Mouse (Mus musculus) right cerebral cortex, postnatal 4 days (tissue): ENCODE data around the gene Csk.

ENCODE experiments used
- DNase-seq: peaks from one replicate; pipeline ENCODE4 v3.0.0-alpha.2; 2022

Gene Csk

DNA sequence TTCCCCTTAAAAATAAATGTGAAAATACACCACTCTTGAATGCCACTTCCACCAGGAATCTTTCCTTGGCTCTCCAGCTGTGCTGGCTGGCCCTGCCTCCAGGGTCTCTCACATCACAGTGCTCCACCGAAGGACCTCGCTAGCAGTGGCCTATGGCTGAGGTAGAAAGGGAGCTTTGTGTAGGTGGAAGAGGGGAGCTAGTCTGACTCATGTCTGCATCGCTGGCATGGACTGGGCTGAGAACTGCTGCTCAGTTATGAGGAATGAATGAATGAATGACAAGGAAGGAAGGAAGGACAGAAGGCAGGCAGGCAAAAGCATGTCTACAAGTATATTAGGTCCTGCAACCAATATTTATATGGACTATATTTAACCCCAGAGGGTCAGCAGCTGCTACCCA is 16.2 kb downstream of the Csk start:
- no peak for DNase-seq

DNA sequence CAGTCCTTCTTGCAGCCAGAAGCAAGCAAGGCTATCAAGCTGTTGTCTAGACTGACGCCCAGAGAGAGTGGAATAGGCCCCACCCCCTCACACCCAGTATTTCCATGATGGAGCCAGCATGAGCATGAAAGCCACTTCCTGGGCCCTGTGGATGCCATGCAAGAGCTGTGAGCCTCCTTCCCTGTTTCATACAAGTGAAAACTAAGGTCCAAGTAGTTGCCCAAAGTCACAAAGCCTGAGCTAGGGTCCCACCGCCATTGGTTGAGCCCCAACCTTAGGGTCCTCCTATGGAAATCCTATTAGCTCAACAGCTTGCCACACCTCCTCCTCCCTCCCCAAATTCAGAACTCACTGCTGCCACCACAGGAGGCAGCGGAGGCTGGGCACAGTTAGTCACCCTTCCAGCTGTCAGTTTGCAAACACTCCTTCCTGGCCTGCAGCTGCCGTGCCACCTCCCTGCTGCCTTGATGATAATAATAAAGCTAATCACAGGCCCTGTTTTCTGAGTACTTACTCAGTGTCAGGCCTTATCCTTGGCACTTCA is 19.9 kb downstream of the Csk start:
- no peak for DNase-seq

DNA sequence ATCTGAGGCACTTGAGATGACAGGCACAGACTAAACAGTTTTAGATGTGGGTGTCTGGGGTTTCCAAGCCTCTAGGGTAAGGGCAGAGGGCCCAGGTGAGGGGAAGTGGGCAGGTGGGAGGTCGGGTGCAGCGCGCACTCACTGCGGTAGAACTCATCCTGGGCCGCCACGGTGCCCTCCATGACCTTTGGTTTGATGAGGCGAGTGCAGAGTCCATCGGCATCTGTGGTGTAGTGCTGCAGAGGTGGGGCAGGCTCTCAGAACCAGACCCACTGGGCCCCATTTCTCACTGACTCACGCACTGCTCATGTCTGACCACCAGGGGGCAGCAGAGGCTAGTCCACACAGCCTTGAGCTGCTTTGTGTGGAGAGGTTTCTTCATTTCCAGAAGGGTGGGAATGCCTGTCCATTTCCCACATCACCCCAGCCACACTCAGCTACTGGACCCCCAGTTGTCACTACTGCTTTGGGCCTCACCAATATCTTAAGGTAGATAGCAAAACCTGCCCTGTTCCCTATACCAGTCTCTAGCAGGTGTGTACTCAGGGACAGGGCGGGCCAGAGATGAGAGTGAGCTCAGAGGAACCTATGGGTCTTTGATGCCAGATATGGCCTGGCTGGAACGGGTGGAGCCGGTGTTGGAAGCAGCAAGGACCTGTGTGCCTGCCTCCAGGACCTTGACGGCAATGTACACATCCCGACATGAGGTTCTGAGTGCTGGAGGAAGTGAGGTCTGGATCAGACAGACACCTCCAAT is 24.1 kb downstream of the Csk start:
- DNase-seq: peak; percentile 91

DNA sequence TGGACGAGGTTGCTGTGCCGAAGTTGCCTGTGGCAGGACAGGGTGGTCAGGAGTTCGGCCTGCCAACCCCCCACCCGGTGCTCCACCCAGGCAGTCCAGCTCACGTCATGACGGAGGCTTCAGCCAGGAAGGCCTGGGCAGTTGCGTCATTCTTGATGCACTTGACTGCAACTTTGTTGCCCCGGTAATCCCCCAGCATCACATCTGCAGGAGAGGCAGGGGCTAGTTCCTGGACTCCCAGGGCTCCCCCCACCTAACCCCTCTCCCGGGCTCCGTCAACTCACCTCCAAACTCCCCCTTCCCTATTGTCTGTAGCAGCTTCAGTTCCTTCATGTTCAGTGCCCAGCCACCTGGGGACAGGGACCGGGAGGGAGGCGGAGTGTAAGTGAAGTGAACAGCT is 24.7 kb downstream of the Csk start:
- no peak for DNase-seq

DNA sequence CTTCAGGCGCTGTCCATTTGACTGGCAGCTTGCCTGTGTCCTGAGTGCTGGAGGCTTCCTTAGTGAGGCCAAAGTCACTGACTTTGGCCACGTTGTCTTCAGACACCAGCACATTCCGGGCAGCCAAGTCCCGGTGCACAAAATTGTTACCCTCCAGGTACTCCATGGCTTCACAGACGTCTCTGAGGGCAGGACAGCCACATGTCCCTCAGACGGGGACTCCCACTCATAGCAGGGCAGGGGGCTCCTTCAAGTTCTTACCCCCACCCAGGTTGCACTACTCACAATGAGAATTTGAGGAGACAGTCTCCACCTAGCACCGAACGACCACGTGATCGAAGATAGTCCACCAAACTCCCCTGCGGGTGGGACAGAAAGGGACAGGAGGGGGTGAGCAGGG is 25.5 kb downstream of the Csk start:
- no peak for DNase-seq

DNA sequence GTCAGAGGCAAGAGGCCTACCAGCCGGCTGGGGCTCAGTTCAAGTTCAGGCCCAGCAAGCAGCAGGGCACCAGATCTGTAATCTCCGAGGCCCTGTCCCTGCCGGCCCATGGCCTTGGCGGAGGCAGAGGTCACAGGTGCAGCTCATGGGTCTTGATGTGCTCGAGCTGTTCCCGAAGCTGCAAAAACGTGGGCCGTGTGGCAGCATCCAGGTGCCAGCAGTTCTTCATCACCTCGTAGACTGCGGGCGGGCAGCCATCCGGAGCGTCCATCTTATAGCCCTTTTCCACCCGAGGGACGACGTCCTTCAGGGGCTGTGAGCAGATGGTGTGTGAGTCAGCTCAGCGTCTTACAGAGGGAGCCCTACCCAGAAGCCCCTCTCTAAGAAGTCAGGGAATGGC is 26.2 kb downstream of the Csk start:
- no peak for DNase-seq

DNA sequence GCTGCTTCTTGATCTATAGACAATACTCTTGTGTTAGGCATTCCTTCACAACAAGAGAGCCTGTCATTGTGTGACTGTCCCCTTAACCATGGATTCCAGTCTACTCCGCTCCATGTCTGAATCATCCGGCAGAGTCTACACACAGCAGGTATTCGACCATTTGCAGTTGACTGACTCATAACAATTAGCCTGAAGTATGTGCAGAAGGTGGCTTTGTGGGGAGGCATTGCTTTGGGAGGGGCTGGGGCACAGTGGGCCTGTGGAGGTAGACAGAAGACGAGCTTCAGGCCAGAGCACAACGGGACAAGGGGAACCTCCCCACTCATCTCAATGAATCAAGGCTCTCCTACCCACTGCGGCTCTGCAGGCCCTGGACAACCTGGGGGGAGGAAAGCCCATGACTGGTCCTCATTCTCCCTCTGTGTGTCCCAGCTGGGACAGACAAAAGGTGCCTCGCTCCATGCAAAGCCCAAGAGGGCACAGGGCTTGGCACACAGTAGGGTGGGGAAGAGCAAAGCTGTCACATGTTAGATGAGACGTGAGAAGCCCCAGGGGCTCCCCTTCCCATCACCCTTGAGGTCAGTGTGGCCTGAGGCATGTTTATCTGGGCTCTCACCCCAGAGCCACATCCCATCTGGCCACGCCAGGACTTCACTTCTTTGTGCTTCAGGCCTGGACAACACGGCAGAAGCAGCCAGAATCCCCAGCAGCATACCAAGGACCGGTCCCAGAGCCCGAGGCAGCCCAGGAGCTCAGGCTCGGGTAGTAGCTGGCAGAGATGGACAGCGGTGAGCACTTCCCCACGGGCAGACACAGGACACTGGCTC is 27.5 kb downstream of the Csk start:
- no peak for DNase-seq

DNA sequence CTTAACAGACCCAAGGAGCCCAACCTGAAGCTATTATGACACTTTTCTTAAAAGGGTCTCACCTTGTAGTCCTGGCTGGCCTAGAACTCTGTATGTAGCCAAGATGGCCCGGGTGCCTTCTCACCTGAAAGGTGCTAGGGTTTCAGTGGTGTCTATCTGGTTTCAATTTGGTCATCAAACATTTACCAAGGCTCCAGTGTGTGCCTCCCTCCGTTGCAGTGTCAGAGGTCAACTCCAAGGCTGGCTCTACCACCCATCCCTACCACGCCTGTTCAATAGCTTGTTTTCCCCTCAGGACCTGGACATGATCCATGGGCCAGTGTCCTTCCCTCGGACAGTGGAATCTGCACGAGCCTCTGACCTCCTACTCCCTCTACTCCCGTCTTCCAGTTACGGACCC is 29.1 kb downstream of the Csk start:
- DNase-seq: no peak

DNA sequence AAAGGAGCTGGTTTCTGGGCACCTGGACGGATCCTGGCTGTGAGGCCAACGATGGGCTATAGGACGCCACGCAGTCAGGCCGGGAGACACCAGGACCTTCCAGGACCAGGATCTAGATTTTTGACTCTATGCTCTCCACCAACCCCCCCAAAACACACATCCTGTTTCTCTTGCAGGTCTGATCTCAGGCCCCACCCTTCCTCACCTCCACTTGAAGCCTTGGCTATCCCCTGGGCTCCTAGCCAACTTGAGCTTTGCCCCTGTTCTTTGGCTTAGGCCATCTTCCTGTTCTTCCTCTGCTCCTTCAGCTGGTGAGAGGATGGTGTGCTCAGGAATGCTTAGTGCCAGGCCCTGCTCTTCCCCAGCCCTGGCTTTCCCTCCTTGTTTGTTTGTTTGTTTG is 32.8 kb downstream of the Csk start, which contains the start of gene Lman1l:
Gene Lman1l (minus strand): TSS at position 101 of the 400 bp plus-strand sequence.
- DNase-seq: no peak

DNA sequence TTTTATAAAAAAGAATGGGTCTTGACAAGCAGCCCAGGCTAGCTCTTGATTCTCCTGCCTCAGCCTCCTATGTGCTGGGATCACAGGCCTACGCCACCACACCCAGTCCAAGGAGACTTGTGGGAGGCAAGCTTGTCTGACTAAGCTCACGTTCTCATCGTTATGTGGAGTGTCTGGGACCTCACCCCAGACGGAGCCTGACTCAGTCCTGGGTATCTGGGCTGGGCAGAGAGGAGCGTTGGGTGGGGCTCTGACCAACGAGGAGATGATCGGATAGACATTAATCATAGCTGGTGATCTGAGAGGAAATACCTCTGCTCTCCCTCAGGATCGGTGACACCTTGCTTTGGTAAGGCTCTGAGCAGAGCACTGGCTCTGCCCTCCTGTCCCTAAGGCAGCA is 34.6 kb downstream of the Csk start:
- no peak for DNase-seq

DNA sequence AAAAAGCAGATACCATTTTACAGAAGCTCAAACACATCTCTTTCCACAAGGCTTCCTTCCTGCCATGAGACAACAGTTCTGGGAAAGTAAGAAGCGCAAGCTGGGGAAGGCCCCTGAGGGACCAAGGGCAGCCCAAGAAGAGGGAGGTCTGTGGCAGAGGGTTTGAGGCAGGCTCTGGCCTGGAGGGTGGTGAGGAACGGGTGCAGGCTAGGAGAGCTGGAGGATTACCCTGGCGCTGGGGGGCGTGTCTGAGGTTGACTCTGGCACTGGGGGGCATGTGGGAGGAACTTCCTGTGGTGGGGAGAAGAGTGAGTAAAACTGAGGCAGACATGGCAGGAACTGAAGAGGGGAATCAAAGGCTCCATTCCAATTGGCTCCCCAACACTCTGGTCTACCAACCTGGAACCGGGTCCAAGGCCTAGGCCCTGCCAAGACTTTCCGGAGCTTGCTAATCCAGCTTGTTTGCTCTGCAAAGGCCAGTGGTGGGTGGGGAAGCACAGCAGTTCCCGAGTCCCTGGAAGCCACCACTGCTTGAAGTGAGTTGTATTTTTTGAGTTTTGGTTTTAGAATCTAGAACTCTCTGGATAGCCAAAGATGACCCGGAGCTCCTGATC is 35.8 kb downstream of the Csk start:
- no peak for DNase-seq

DNA sequence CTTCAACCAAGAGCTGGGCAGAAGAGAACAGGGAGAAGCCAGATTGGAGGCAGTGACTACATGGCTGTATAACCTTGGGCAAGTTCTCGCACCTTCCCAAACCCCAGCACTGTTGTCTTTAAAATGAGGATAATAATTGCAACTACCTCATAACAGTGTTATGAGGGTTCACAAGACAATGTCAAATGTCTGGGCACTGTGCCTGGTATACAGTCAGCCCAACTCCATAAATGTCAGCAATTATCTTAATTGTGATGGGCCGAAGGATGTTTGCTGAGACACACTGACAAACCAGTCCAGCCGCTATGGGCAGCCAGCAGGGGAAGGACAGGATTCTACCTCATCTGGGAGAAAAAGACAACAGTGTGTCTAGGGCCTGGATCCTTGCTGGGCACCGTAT is 38.6 kb downstream of the Csk start:
- no peak for DNase-seq

DNA sequence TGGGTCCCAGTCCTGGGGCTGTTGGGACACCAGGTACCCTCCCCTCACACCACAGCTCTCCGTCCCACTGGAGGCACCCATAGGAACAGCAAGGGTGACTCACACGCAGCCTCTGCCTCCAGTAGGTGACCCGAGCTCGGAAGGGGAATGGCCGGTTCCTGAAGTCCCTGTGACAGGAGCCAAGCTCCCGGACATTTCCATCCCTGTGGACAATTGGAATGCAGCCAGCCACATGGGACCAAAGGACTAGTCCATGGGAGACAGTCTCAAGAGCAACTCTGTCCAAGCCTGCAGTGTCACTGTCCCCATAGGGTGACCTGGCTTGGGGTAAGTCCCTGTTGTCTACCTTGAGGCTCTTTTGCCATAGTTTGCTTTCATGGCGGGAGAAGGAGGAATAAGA is 39.5 kb downstream of the Csk start:
- DNase-seq: no peak

DNA sequence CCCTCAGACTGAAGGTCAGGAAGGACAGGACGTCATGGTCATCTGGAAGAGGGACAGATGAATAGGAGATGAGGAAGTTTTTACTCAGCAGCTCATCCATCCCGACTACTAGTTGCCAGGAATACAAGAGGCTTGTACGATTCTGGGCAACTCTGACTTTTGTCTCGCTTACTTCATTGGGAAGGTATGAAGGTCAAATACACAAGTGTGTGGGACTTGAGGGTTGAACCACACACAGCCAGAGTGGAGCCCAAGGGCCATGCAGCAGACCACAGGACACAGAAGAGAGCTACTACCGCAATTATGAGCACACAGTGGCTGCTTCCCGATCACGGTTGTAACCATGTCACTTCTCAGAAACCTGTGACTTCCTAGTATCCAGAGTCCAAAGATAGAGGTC is 40.8 kb downstream of the Csk start:
- DNase-seq: no peak

DNA sequence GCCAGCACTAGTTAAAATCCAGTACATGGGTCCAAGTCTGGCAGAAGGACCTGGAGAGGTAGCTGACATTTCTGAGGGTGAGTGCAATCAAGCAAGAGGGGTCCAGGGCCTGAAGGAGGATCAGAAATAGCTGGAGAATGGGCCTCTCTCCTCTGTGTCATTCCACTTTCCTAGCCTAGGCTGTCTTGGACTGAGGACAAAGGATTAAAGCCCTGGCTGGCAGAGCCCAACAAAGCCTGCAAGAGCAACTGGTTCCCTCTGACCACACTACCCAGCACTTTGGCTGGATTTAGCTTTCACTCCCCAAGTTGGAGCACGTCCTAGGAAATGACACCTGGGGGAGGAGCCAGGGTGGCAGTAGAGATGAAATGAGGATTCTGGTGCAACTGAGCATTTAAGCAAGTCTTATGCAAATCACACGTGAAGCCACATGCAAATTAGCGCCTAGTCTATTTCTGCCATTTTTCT is 43.0 kb downstream of the Csk start:
- no peak for DNase-seq

DNA sequence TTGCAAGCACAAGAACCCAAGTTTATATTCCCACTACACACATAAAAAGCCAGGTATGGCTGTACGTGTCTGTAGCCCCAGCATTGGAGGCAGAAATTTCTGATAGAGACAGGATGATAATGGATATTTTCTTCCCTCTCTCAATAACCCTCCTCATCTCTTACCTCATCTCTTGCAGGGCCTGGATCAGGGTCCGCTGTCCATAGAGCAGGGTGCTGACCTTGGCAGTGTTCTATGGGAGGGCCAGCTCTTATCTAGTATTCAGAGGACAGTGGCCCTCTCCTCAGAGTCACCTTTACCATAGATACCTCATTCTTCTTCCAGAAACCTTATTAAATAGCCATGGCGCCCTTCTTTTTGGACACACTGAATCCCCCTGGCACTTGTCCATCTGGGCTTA is 43.6 kb downstream of the Csk start:
- no peak for DNase-seq

DNA sequence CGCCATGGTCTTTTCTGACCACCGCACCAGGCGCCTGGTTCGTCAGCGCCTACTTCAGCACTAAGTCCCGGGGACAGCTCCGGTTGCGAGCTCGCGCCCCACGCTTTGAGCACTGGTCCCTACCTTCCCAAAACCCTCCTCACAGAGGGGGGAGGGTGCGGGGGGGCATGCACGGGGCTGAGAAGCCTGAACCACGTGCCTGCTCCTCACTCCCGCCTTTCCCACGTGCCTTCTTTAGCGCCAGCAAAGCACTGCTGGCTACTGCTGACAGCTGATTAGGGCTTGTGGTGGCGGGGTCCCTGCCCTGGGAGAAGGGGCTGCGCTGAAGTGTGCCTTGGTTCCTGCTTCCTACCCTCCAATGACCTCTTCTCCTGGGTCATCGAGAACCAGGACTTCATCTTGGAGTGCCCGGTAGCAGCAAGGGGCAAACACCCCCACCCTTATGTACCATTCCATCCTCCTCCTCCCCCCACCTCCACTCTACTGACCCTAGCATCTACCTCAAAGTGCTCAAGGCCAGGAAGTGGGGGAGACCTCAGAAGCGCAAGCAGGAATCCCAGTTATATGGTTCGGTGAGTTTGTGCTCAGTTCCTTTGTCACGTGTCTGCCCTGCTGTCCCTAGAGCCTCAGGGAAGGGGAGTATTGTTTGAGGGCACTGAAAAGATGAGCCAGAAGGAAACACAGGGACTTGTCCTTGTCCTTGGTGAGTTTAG is 47.1 kb downstream of the Csk start, which contains the start of gene Cplx3:
Gene Cplx3 (minus strand): TSS at position 143 of the 713 bp plus-strand sequence.
- DNase-seq: peak; percentile 40

DNA sequence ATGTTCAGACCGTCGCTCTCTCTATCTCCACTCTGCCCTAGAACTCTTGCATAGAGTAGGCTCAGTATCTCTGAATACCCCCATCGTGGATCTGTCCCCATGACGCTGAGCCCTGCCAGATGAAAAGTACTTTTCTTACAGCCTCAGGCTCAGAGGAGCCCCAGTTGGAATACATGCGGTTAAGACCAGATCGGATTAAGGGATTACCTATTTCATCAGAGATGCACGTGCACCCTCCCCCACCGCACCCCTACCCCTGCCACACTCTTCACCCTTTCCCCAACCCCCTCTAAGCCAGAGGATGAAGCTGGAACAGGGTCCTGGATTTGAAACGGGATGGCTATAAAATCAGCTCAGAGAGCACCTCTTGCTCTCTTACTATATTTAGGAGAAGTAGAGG is 47.9 kb downstream of the Csk start:
- DNase-seq: no peak

DNA sequence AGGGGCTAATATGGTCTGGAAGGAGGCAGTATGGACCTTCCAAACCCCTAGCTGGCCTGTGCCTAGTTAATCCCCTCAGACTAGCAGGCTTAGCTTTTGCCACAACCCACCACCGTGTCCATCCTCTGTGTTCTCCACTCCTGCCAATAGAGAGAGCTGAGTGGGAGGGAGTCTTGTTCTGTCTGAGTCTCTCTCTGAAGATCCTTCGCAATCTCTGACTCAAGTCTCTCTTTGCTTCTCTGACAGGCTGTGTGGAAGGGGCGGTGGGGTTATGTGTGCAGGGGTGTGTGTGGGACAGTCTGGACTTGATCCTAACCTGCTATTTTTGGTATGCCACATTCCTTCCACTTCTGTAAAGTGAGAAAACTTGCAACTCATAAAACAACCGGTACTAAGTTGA is 48.6 kb downstream of the Csk start:
- DNase-seq: no peak

DNA sequence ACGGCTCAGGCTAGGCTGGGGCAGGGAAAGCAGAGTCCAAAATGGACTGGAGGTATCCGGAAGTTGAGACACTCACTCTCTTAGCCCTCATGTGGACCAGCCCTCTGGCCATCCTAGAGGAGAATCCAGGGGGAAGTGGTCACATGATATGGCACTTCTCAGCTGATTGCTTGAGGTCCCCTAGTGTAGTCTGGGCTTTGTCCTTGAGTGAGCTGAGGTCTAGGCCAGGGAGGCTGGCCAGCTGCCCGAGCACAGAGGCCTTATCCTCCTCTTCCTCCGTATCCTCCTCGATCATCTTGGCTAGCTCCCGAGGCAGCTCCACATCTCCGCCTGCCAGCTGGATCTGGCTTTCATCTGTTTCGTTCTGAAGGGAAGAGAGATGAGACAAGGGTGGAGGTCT is 51.3 kb downstream of the Csk start:
- no peak for DNase-seq

DNA sequence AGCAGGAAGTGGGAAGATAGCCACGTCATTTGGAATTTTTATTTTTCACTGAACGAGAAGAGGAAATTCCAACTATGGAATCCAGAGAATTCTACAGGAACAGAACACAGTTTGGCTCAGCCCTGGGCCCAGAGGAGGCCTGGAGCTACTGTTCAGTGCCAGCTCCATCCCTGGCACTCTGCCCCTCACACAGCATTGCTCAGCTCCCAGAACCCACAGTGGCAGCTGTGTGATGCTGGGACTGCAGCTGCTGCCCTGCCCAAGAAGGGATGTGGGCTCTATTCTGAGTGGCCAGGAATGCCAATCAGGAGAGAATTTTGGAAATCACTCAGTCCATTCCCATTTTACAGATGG is 52.1 kb downstream of the Csk start:
- peak; percentile 62 for DNase-seq

DNA sequence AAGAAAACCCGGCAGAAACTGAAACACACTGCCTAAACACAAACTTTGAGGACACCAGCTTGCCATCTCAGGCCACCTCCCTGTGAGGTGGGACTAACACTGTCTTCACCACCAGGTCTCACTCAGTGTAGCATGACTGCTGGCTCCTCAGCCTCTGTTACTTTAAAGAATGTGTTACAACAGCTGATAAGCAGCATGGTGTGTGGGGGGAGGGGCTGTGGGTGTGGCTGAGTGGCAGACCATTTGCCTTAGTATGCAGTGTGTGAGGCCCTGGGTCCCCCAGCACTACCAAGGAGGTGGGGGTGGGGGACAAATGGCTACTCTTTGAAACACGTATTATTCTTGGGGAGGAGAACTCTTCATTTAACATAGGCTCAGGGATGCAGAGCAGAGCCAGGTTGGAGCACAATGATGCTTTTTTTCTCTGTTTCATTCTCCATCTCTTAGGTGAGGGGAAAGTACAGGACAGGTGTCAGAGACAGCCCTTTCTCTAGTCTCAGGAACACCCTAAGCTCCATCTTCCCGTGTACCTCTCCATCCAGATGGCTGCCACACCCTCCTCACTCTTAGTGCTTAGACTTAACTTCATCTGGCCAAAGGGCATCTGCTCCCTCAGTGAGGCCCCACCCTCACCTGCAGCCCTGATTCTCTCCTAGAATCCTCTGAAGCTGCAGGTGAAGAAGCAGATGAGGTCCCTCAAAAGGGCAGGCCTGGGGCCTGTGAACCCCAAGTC is 52.6 kb downstream of the Csk start:
- DNase-seq: no peak
